Mouse (Mus musculus): ENCODE results near the gene Zpbp2.

DNA sequence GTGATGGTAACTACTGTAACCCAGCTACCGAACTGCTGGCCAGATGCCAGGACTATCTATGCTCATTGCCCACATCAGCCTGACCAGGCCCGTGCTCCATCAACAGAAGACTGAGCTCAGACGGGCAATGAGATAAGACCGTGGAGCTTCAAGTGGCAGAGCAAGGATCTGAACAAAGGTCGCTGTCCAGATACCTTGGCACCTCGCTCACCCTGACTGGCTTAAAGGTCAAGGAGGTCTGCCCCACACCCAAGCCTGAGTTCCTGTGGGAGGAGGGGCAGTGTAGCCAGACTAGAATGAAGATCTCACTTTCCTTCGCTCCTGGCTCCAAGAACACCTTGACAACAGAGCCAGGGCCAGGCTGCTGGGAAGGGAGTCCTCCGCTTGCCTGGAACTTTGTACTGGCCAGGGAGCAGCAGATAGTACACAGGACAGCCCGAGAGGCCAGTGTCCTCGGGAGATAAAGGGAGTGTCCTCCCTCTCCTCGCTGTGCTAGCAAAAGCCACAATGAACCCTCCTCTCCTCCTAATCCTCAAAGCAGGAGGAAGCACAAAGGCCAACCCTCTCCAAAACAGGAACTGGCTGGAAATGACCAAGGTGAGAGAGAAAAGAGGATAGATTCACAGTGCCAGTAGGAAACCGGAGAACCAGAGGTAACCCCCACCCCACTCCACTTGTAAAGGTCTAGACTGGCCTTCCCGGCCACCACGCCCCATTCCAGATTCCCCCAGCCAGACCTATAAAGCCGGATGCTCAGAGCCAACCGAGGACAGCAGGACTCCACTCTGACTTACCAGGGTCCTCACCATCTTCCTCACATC lies 29.6 kb downstream of the Zpbp2 start:
- no peak for TF ChIP-seq CTCF (IDR thresholded peaks at IDR 0.05; ENCODE audit: extremely low read depth, insufficient read depth, low read length)
- TF ChIP-seq POLR2A (IDR thresholded peaks at IDR 0.05; ENCODE audit: extremely low read depth, insufficient read depth, low read length), result no peak
